Mouse (Mus musculus) heart, adult 2 months (tissue): Measurements from ENCODE around the gene Smtn. TPM values are rescaled to one million over a fixed set of nuclear protein-coding genes. Genes with fewer than 3 reads are reported as not detected.

Experiments used
- DNase-seq, 2 experiments: peaks; one replicate each; pipeline ENCODE4 v3.0.0; 2021
- H3K27ac ChIP-seq: fragments of 200-600 bp; 2 replicates; pipeline ENCODE4 v1.8.1; 2022
- H3K27me3 ChIP-seq: fragments of 200-500 bp; 2 replicates; pipeline ENCODE4 v1.6.1; 2012; ENCODE audit warnings: mild to moderate bottlenecking, low read length, inconsistent platforms, mixed read lengths; ENCODE audit not compliant: control insufficient read depth, insufficient read depth
- H3K36me3 ChIP-seq: fragments of 200-500 bp; 2 replicates; pipeline ENCODE4 v1.6.1; 2012; ENCODE audit warnings: low read length, inconsistent platforms; ENCODE audit not compliant: control insufficient read depth, insufficient read depth
- H3K4me1 ChIP-seq: fragments of 200-500 bp; 2 replicates; pipeline ENCODE4 v1.6.1; 2011; ENCODE audit warnings: low read length; ENCODE audit not compliant: control insufficient read depth, insufficient read depth
- H3K4me3 ChIP-seq: fragments of 200-600 bp; 2 replicates; pipeline ENCODE4 v1.8.1; 2022
- H3K79me2 ChIP-seq: fragments of 200-500 bp; replicated peaks from 2 replicates; pipeline ENCODE4 v1.6.1; 2012; ENCODE audit warnings: mild to moderate bottlenecking, inconsistent platforms, low read length, moderate library complexity, mixed read lengths; ENCODE audit not compliant: control insufficient read depth, insufficient read depth
- H3K9ac ChIP-seq: fragments of 200-500 bp; 2 replicates; pipeline ENCODE4 v1.6.1; 2012; ENCODE audit warnings: low read depth, mild to moderate bottlenecking, control low read depth, inconsistent platforms, low read length, mixed read lengths
- CTCF ChIP-seq: fragments of 200-600 bp; IDR thresholded peaks from 2 replicates; pipeline ENCODE4 v1.8.1; 2022; ENCODE audit warnings: antibody characterized with exemption, mild to moderate bottlenecking, moderate library complexity
- EP300 ChIP-seq: fragments of 200-500 bp; IDR thresholded peaks from 2 replicates; pipeline ENCODE4 v1.6.1; 2011; ENCODE audit warnings: low read depth, low read length, control low read depth; ENCODE audit not compliant: insufficient read depth
- POLR2A ChIP-seq: fragments of 200-500 bp; IDR thresholded peaks from 2 replicates; pipeline ENCODE4 v1.6.1; 2011; ENCODE audit warnings: mild to moderate bottlenecking, low read depth, low read length, control low read depth; ENCODE audit not compliant: insufficient read depth
- WGBS: fragments of 180-500 bp; shearing (Covaris S2); methylation state at CpG from one replicate; pipeline ENCODE4 v1.1.7; 2018; 5-methylcytosine and 5-hydroxymethylcytosine counted together
- intact Hi-C: fragments of 180-260 bp; cut with DNase I; formaldehyde crosslinking; loops from one replicate; pipeline ENCODE4 v1.15.1; 2025
- polyA plus RNA-seq: library from polyadenylated mRNA; depleted of rRNA; stranded (reverse); fragments of >200 nt; gene quantifications from 2 replicates; pipeline ENCODE4 v1.2.3, GENCODE M21; 2012
- total RNA-seq, 2 experiments: library from RNA; stranded (reverse); gene quantifications; 2 replicates each; pipeline ENCODE4 v1.2.3; 2021

Smtn gene
- total and polyA plus RNA-seq, 3 experiments = 137 to 167 (median 154) TPM

DNA sequence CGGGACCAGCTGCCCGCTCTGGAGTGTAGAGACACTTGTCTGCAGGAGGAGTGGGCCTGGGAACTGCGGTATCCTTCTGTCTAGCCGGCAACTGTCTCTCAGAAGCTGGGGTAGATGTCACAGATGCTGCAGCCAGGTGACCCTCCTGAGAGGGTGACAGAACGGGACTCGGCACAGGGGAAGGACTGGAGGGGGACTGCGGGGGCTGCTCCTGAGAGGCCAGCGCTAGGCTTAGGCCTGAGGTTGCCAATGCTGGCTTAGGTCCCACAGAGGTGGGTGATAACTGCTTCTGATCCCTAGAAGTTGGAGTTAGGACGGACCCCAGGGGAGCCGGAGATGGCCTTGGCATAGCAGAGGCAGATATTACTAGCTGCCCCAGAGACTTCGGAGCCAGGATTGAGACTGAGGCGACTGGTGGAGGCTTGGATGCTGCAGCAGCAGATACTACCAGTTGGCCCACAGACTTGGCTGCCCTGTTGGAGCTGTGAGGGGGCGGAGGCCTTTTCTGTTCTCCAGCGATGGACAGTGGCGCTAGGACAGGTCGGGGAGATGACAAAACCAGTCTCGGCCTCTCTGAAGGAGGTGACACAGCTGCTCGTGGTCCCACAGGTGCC, 37.8 kb downstream of the Smtn start:
- intact Hi-C loops = loop anchor here (2.0 kb wide), 1 partner anchor 20 kb away; no protein-coding TSS in a partner anchor
- H3K27me3 ChIP-seq = no peaks in the 10 kb centered on the region
- no peak overlapping the region for H3K27ac ChIP-seq
- WGBS = 74% methylated on average over 18 of the region's 18 CpGs
- H3K36me3 ChIP-seq = no peaks in the 10 kb centered on the region
- H3K9ac ChIP-seq = no peak overlapping the region
- TF ChIP-seq EP300 (no peak), POLR2A (no peak), CTCF (no peak)
- H3K4me1 ChIP-seq = no peaks in the 10 kb centered on the region; the same call in none of the 2 replicates
- H3K79me2 ChIP-seq = no peaks in the 10 kb centered on the region
- peak in 1 of 2 experiments; percentile 15 for DNase-seq
- no peak overlapping the region for H3K4me3 ChIP-seq

DNA sequence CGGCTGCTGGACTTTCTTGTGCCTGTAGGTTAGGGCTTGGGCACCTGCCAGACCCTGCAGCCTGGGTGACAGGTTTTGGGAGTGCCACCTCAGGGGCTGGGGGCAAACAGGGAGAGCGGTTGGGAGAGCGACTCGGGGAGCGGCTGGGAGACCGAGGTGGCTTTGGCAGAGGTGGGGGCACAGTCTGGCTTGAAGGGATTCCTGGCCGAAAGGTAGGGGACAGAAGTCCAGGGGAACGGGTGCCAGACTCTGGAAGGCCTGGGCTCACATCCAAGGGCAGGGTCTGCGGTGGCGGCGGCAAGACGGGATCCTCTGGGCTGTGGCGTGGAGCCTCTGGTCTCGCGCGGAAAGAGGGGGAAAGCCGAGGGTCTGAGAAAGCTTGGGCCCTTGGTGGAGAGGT, 38.4 kb downstream of the Smtn start:
- Histone ChIP-seq H3K27me3 (no peaks in the 10 kb centered on the region), H3K36me3 (no peaks in the 10 kb centered on the region), H3K27ac (no peak overlapping the region), H3K79me2 (no peaks in the 10 kb centered on the region), H3K9ac (no peak overlapping the region), H3K4me1 (no peaks in the 10 kb centered on the region; the same call in 1 of the 2 replicates), H3K4me3 (no peak overlapping the region)
- TF ChIP-seq EP300 = no peak
- no peak for TF ChIP-seq POLR2A
- TF ChIP-seq CTCF = no peak
- WGBS = 69% methylated on average over 17 of the region's 17 CpGs
- peak in 1 of 2 experiments; percentile 13 for DNase-seq
- intact Hi-C loops = loop anchor here (2.0 kb wide), 1 partner anchor 19 kb away; no protein-coding TSS in a partner anchor

- TF ChIP-seq CTCF (no peak), POLR2A (no peak), EP300 (no peak)
- H3K79me2 ChIP-seq = no peaks in the 10 kb centered on the region
- no peak overlapping the region for H3K4me3 ChIP-seq
- 100% methylated on average over 1 of the region's 1 CpGs for WGBS
- intact Hi-C loops = no loop called here
- no peaks in the 10 kb centered on the region; the same call in 1 of the 2 replicates for H3K4me1 ChIP-seq
- H3K27me3 ChIP-seq = no peaks in the 10 kb centered on the region
- H3K36me3 ChIP-seq = no peaks in the 10 kb centered on the region
- DNase-seq = no peak
- H3K27ac ChIP-seq = no peak overlapping the region
- H3K9ac ChIP-seq = no peak overlapping the region
Observed at GRCm38 (mm10) chr11:3497296-3497695, 43.1 kb downstream of the Smtn start.

GRCm38 (mm10) chr11:3496756-3497155, 43.7 kb downstream of the Smtn start:
- intact Hi-C loops = no loop called here
- H3K9ac ChIP-seq = no peak overlapping the region
- H3K27ac ChIP-seq = no peak overlapping the region
- DNase-seq = no peak
- no peaks in the 10 kb centered on the region for H3K79me2 ChIP-seq
- H3K27me3 ChIP-seq = no peaks in the 10 kb centered on the region
- no peak overlapping the region for H3K4me3 ChIP-seq
- H3K4me1 ChIP-seq = no peaks in the 10 kb centered on the region; the same call in 1 of the 2 replicates
- TF ChIP-seq CTCF (no peak), POLR2A (no peak), EP300 (no peak)
- no peaks in the 10 kb centered on the region for H3K36me3 ChIP-seq
- WGBS = 57% methylated on average over 5 of the region's 5 CpGs

DNA sequence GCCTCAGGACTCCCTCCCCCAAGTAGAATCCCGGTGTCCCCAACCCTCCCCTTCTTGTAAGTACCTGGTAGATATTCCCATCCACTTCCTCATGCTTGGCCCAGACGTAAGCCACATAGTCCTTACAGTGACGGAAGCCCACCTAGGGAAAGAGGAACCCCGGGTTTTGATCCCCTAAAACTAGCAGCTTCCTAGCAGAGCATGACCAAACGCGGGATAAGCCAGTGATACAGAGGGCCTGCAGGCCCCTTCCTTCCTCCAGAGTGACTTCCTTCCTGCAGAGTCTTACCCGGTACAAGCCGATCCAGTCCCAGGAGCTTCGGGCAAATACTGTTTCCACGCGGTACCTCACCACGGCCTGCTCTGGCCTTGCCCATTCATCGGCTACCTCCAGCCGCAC, 44.9 kb downstream of the Smtn start:
- intact Hi-C loops = no loop called here
- H3K27me3 ChIP-seq = no peaks in the 10 kb centered on the region
- DNase-seq = no peak
- no peak overlapping the region for H3K27ac ChIP-seq
- no peaks in the 10 kb centered on the region for H3K79me2 ChIP-seq
- H3K9ac ChIP-seq = no peak overlapping the region
- no peak overlapping the region for H3K4me3 ChIP-seq
- H3K36me3 ChIP-seq = no peaks in the 10 kb centered on the region
- WGBS = 66% methylated on average over 14 of the region's 14 CpGs
- no peaks in the 10 kb centered on the region; the same call in 1 of the 2 replicates for H3K4me1 ChIP-seq
- TF ChIP-seq POLR2A = no peak

GRCm38 (mm10) chr11:3494857-3495256, 45.6 kb downstream of the Smtn start:
- Histone ChIP-seq H3K79me2 (no peaks in the 10 kb centered on the region), H3K27ac (no peak overlapping the region), H3K4me3 (no peak overlapping the region), H3K36me3 (no peaks in the 10 kb centered on the region), H3K4me1 (no peaks in the 10 kb centered on the region; the same call in 1 of the 2 replicates), H3K9ac (no peak overlapping the region), H3K27me3 (no peaks in the 10 kb centered on the region)
- WGBS = 89% methylated on average over 17 of the region's 17 CpGs
- intact Hi-C loops = no loop called here
- TF ChIP-seq POLR2A = no peak
- no peak for TF ChIP-seq CTCF
- no peak for TF ChIP-seq EP300
- no peak for DNase-seq
